Mouse (Mus musculus) gastrocnemius, adult 2 months (tissue): ENCODE measurements around the gene AU021092. TPM values are rescaled to one million over a fixed set of nuclear protein-coding genes. Genes with fewer than 3 reads are reported as not detected.
A peak's percentile ranks its signal among the peaks of the same experiment; 100 is the strongest.

ENCODE experiments used
- DNase-seq: peaks from one replicate; pipeline ENCODE4 v3.0.0; 2022
- H3K27ac ChIP-seq: fragments of 200-600 bp; 2 replicates; pipeline ENCODE4 v1.8.1; 2022; ENCODE audit warnings: mild to moderate bottlenecking
- H3K4me3 ChIP-seq: fragments of 200-600 bp; 2 replicates; pipeline ENCODE4 v1.8.1; 2022; ENCODE audit warnings: mild to moderate bottlenecking, moderate library complexity
- CTCF ChIP-seq: fragments of 200-600 bp; IDR thresholded peaks from 2 replicates; pipeline ENCODE4 v1.8.1; 2022; ENCODE audit warnings: antibody characterized with exemption, mild to moderate bottlenecking, moderate library complexity
- intact Hi-C: fragments of 180-260 bp; cut with DNase I; formaldehyde crosslinking; loops from one replicate; pipeline ENCODE4 v1.15.1; 2025
- long read RNA-seq, 2 experiments: library from polyadenylated mRNA; stranded (forward); transcript quantifications; one replicate each; pipeline ENCODE4 v2.0.0; 2021
- total RNA-seq, 2 experiments: library from RNA; stranded (reverse); gene quantifications; 2 replicates each; pipeline ENCODE4 v1.2.3; 2021

The AU021092 gene
- 1 to 10 TPM; 3.2 to 3.6 TPM for total RNA-seq
- long read RNA-seq, experiment 1, partial matches to known transcripts = 0 of 3 reads
- long read RNA-seq, experiment 1, other reads (novel, unspliced or antisense) = 0 of 3 reads
- long read RNA-seq, experiment 2, partial matches to known transcripts = 0 of 1 reads
- long read RNA-seq, experiment 2, other reads (novel, unspliced or antisense) = 0 of 1 reads

DNA sequence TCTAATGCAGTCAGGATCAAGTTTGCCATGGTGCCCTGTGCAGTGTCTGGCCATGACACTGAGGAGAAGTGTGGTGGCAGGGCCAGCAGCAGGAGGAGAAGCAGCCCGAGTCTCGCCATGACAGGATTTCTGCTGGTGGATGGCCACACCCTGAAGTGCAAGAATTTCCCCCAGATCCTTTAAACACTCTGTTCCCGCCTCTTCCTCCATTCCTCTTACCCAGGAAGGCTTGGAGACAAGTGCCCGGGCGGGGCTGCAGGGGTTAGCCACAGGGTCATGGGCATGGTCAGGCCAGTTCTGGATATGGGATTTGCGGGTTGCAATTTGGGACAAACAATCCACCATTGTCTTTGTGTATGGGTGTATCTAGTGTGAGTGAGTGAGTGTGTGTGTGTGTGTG lies at the start of gene AU021092:
Gene AU021092, minus strand, starts transcription at position 160 of the 400 bp plus-strand sequence.
- Histone ChIP-seq H3K27ac (peak within 1 kb of the TSS; percentile 38), H3K4me3 (peak within 1 kb of the TSS; percentile 64)
- no peak for TF ChIP-seq CTCF
- no peak for DNase-seq
- intact Hi-C loops = no loop called here

DNA sequence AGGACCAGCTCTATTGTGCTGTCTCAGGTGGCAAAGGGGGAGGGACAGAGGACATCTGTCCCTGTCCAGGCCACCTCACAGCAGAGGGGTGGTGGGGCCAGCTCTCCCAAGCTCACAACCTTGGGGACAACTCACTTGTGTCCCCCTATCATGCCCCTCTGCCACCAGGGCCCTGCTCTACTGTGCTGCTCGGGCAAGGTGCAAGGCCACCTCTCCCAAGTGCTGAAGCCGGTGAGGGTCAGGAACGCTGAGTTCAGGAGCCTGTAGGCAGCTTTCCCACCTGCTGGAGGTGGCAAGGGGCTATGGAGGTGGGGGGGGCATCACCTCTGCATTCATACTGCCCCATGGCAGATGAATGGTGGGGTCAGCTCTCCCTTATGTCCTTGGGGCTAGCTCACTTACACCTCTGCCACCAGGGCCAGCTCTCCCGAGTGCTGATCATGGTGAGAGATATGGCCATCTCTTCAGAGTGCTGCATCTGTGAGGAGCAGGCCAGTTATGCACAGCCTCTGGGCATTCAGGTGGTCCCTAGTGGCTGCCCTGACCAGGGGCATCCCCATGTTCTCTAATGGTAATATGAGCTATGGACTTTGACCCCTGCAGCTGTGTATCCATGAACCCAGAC lies 49.4 kb upstream of the AU021092 start:
- TF ChIP-seq CTCF = no peak
- no peak for DNase-seq
- intact Hi-C loops = no loop called here
- H3K27ac ChIP-seq = no peak overlapping the region
- H3K4me3 ChIP-seq = no peak overlapping the region

DNA sequence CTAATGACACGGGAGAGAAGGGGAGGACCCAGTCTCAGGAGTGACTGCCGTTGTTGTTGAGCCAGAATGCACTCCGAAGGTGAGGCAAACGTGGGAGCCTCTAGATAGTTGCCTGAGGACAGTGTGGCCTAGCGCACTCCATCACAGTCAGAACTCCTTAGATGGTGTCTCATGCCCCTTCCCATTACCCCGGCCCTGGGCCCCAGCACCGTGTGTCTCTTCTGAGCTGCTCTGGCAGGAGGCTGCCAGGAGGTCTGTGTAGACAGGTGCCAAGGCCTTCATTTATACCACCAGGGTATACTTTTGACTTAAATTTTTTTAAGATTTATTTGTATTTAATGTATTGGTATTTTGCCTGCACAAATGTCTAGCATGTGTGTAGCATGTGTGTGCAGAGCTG lies 41.8 kb upstream of the AU021092 start:
- intact Hi-C loops = no loop called here
- H3K27ac ChIP-seq = no peak overlapping the region
- no peak overlapping the region for H3K4me3 ChIP-seq
- no peak for DNase-seq
- TF ChIP-seq CTCF = no peak

DNA sequence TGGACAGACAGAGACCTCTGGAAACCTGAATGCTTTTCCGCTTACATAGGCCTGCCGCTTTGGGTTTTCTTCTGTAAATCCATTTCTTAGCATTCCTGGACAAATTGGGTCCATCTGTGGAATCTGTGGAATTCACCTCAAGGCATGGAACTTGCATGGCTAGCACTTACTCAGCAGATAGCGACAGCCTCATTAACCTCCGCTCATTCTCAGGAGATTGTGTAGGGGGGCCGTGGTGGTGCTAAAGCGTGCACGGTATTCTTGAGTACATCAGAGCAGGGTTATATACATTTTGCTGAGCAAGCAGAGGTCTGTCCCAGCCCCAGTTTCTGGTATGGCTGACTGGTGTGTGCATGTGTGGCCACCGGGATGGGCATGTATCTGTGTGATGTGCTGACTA lies 41.1 kb upstream of the AU021092 start:
- intact Hi-C loops = no loop called here
- DNase-seq = no peak
- TF ChIP-seq CTCF = no peak
- H3K4me3 ChIP-seq = no peak overlapping the region
- H3K27ac ChIP-seq = no peak overlapping the region

DNA sequence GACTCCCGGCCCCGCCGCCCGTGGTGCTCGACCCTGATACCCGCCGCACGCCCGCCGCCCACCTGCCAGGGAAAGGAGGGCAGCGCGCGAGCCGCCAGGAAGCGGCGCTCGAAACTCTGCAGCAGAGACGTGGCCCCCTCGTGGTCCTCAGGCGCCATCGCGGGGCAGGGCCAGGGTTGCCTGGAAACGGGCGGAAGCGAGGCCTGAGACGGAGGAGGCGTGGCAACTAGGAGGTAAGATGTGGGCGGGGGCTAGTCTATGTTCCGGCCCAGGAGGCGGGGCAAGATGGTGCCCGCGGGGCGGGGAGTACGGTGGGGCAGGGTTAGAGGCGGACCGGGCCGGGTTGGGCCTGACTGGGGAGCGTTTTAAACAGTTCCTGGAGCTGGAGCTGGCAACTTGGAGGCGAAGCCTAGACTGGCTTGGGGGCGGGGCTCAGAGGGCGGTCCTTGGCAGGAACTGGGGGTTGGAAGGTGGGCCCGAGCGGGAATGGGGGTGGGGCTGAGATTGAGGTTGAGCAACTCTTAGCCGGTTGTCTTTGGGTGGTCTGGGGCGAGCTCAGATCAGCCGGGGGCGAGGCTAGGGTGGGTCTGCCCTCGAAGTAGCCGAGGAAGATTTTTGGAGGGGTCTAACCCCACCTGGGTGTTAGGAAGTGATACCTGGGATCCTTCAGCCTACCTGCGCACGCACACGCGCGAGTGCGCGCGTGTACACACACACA lies 33.8 kb upstream of the AU021092 start, which contains the start of gene Eef2kmt:
Gene Eef2kmt, minus strand, starts transcription at position 205 of the 718 bp plus-strand sequence.
- Histone ChIP-seq H3K27ac (peak within 1 kb of the TSS; percentile 95), H3K4me3 (peak within 1 kb of the TSS; percentile 82)
- peak; percentile 76 for TF ChIP-seq CTCF
- intact Hi-C loops = loop anchor here (1.0 to 10.0 kb wide), 2 partner anchors 23 to 1511 kb away; partner anchors contain the start of genes Alg1 and Zfp263
- peak; percentile 99 for DNase-seq

DNA sequence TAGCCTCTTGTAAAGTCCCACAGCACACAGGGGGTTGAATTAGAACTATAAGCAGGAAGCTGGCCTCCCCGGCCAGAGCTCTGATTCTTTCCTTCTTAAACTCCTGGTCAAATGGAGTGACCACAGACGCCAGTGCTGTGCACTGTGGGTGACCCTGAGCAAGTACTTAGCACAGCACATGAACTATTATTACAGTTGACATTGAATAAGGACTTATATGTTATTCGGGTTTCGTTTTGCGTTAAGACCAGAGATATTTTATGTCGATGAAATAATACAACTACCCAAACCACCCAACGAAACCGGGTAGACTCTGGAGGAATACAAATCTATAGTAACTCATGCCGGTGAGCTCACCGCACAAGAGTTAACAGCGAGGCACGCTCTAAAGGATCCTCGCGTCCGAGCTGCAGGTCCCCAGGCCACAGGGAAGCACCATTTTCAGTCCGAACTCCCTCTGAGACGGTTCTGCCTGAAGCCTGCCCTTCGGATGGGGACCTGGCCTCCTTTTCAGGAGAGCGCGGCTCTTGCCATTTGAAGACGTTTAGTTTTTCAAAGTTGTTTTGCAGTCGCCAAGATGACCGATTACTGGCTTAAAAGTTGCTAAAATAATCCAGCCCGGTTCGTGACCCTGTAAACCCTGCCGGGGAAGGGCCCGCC lies 33.1 kb upstream of the AU021092 start:
- no peak for DNase-seq
- peak overlapping the region; percentile 82 for H3K4me3 ChIP-seq
- H3K27ac ChIP-seq = peak overlapping the region; percentile 95
- TF ChIP-seq CTCF = no peak
- intact Hi-C loops = loop anchor here (1.0 to 10.0 kb wide), 2 partner anchors 22 to 1510 kb away; partner anchors contain the start of genes Alg1 and Zfp263

DNA sequence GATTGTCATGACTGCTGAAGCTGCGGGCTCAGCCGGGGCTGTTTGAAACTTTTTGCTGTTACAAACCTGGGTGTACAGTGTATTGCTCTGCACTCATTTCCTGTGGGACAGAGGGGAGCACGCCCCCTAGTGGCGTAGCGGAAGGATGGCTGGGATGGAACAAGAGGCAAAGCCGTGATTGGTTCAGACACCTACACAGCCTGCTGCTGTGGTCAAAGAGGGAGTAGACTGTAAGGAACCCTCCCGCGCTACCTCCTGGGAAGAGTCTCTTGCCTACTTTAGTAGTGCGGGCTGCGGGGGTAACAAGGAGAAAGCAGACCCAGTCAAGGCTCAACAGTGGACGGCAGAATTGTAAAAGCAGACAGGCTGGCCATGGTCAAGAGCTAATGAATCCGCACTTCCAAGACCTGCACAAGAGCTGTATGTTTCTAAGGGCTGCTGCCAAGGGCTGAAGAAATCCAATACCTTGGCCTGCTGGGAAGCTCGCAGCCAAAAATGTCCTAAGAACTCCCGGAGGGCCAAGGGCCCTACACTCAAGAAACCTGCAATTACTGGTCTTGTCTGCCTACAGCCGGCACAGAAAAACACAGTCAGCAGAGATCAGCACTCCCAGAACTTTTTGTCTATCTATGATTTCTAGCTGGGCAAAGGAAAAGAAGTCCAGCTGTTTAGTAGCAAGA lies 32.4 kb upstream of the AU021092 start:
- peak overlapping the region; percentile 82 for H3K4me3 ChIP-seq
- TF ChIP-seq CTCF = peak; percentile 93
- intact Hi-C loops = loop anchor here (1.0 to 10.0 kb wide), 2 partner anchors 21 to 1510 kb away; partner anchors contain the start of genes Alg1 and Zfp263
- H3K27ac ChIP-seq = peak overlapping the region; percentile 95
- DNase-seq = peak; percentile 84

DNA sequence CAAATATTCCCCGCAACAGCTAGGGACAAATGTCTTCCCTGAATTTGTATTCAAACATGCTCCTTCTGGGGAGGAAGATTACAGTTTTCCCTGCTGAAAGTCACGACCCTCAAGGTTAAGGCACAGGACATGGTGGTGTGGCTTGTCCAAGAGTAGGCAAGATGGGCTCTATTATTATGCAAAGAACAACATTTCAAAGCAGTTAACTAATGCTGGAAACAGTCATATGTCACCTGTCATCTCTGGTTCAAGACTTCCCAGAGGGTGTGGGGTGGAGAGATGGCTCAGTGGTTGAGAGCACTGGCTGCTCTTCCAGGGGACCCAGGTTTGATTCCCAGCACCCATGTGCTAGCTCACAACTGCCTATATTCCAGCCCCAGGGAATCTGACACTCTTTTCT lies 30.2 kb upstream of the AU021092 start:
- Histone ChIP-seq H3K4me3 (no peak overlapping the region), H3K27ac (no peak overlapping the region)
- DNase-seq = no peak
- intact Hi-C loops = loop anchor here (10.0 kb wide), 1 partner anchor 1507 kb away; the partner anchor contains the start of gene Zfp263
- no peak for TF ChIP-seq CTCF

DNA sequence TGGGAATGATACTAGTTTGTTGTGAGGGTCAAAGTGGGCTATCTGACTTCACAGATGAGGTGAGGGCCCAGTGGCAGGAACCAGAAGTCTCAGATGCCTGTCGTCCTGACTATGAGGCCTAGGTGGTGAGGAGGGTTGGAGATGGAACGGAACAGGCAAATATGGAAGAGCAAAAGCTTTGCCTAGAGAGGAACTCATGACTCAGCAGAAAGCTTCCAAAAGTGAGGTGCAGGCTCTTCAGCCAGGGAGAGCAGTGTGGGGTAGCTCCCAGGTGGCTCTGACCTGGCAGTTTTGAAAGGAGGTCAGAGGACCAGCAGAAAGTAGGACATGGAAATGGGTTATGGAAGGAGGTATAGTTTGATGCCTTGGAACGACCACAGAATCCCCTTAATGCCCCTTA lies 28.8 kb upstream of the AU021092 start:
- DNase-seq = no peak
- Histone ChIP-seq H3K27ac (no peak overlapping the region), H3K4me3 (no peak overlapping the region)
- intact Hi-C loops = loop anchor here (10.0 kb wide), 1 partner anchor 1506 kb away; the partner anchor contains the start of gene Zfp263
- TF ChIP-seq CTCF = no peak

DNA sequence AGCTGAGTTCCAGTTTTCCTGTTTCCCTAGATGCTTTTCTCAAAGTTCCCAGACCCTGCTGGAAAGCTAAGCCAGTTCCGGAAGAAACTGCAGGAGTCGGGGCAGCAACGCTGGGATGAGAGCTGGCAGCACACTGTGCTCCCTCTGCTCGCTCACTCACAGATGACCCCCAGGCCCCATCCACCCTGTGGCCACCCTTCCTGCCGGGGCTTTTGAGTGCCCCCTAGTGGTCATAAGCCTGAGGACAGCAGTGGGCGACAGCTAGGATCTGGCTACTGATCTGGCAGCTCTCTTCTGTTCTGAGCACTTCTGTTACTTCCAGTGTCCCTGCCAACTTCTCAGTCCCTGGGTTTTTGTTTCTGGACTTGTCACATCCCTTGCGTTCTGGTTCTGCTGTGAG lies 22.3 kb upstream of the AU021092 start:
- no peak overlapping the region for H3K4me3 ChIP-seq
- H3K27ac ChIP-seq = no peak overlapping the region
- DNase-seq = peak; percentile 78
- intact Hi-C loops = no loop called here
- peak; percentile 93 for TF ChIP-seq CTCF

DNA sequence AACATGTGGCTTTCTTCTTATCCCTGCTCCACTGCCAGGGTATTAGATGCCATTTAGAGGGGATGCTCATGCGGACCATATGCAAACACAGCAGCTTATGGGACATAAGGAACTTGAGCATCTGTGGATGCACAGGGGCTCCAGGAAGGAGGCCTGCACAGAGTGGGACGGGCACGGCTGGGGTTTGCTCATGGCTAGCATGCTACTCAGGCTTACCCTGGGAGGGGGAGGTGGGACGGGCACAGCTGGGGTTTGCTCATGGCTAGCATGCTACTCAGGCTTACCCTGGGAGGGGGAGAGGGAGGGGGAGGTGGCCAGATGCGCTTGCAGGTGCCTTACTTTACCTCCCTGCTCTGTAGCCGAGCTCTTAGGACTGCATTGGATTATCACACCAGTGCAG lies 20.8 kb upstream of the AU021092 start:
- H3K4me3 ChIP-seq = no peak overlapping the region
- no peak for DNase-seq
- TF ChIP-seq CTCF = no peak
- intact Hi-C loops = loop anchor here (2.0 kb wide), 1 partner anchor 40 kb away; no protein-coding TSS in a partner anchor
- H3K27ac ChIP-seq = no peak overlapping the region

DNA sequence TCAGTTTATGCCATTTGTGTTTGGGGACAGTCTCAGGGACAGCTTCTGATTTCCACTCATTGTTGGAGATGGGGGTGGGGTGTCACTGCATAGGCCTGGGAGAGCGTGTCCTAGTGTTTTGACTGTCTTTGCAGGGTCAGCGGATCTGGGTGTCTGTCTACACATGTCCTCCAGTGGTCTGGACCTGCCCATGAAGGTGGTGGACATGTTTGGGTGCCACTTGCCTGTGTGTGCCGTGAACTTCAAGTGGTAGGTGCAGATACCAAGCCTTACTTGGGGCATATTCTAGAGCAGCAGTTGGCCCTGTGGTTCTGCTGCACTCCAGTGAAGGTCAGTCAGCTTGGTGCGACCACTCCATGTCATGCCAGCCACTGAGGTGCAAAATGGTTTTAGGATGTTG lies 20.3 kb upstream of the AU021092 start:
- no peak for DNase-seq
- no peak for TF ChIP-seq CTCF
- H3K4me3 ChIP-seq = no peak overlapping the region
- H3K27ac ChIP-seq = no peak overlapping the region
- intact Hi-C loops = loop anchor here (2.0 kb wide), 1 partner anchor 40 kb away; no protein-coding TSS in a partner anchor
